Mouse (Mus musculus) brain, embryonic 14.5 days (tissue): ENCODE data around the gene Usp42.

Experiments used
- CTCF ChIP-seq: fragments of 200-500 bp; IDR thresholded peaks from 2 replicates; pipeline ENCODE4 v1.5.1; 2012; ENCODE audit warnings: inconsistent platforms, mild to moderate bottlenecking, moderate library complexity, borderline replicate concordance; ENCODE audit not compliant: insufficient read depth, insufficient read length; ENCODE audit errors: extremely low read depth
- POLR2A ChIP-seq: fragments of 200-500 bp; IDR thresholded peaks from 2 replicates; pipeline ENCODE4 v1.6.1; 2012; ENCODE audit warnings: mild to moderate bottlenecking, inconsistent platforms, borderline replicate concordance; ENCODE audit not compliant: poor library complexity, insufficient read depth, insufficient read length, severe bottlenecking; ENCODE audit errors: extremely low read depth

DNA sequence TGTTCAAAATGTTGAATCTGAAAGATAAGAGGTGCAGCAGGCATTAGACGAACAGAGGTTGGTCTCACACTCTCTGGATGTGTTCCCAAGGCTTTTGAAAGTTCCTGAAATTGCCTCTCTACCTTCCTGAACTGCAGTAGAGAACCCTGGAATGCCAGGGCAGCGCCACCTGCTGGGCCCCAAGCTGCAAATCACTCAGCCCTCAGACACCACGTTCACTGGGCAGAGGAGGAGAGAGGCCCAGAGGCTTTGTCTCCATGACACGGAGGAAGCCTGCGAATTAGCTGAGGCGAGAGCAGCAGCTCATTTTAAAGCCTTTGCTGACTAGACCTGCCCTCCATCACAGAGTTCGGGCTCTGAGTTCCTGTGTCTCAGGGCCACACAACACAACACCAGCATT, 20.8 kb downstream of the Usp42 start:
- TF ChIP-seq CTCF (peak; percentile 93), POLR2A (no peak)
